Comparison of ENCODE assay signal across 9 mouse cellular contexts in the genomic region with DNA sequence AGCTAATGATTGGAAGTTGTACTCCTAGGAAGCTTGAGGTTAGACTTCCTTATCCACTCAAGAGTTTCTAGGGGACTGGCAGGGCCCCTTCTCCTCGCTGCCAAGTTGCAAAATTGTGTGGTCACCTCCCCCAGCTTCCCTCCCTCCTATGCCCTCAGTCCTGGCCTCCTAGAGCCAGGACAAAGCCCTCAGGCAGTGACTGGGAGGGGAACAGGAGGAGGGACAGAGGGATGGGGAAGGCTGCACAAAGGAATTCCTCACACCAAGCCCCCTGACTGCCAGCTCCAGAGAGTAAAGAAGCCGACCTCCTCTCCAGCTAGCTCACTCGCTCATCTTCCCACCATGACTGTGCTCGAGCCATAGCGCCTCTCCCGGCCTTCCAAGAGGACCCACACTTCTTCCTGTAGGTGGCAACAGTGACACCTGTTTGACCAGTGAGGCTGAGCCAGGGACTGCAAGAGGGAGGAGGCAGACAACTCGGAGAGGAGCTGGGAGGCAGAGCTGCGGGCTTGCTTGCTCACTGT. TPM values are rescaled to one million over a fixed set of nuclear protein-coding genes. Genes with fewer than 3 reads are reported as not detected.
A peak's percentile ranks its signal among the peaks of the same experiment; 100 is the strongest.
DNase-seq lines count a peak whose midpoint lies in the region; ATAC-seq and TF ChIP-seq lines count a peak whose summit lies in the region.
"Had no signal": no experiment of that assay in that cellular context is flagged by ENCODE, and none has a peak within 500 bp of the region (broad histone marks: within the 10 kb centered on the region; RNA-seq: fewer than 3 reads in every experiment).

A gene (plus strand): TSS at position 209 of the 524 bp plus-strand sequence.

- H3K9ac ChIP-seq in forebrain, embryonic 16.5 days (replicated peaks; ENCODE audit: low read depth, low read length) = peak within 1 kb of the TSS; percentile 46
- no peak within 1 kb of the TSS for H3K9ac ChIP-seq in intestine, embryonic 14.5 days (ENCODE audit: low read length)
- H3K9ac ChIP-seq in midbrain, embryonic 12.5 days (replicated peaks) = peak within 1 kb of the TSS; percentile 25
- H3K9ac ChIP-seq: liver, embryonic 13.5 days had no signal

- intact Hi-C loops in gastrocnemius, adult 2 months (cut with DNase I) = loop anchor here (10.0 kb wide), 1 partner anchor 105 kb away; a partner anchor contains a TSS

- no peaks in the 10 kb centered on the region for H3K4me1 ChIP-seq in cerebellum, adult 2 months (ENCODE audit: control insufficient read depth, insufficient read depth, low read length)
- peaks cover 8% of the 10 kb centered on the region for H3K4me1 ChIP-seq in forebrain, embryonic 16.5 days (replicated peaks; ENCODE audit: control insufficient read depth, insufficient read depth, low read length)
- H3K4me1 ChIP-seq in intestine, embryonic 14.5 days (replicated peaks; ENCODE audit: control insufficient read depth, insufficient read depth, low read length) = no peaks in the 10 kb centered on the region
- peaks cover 7% of the 10 kb centered on the region; the same call in 1 of the 2 replicates for H3K4me1 ChIP-seq in limb, embryonic 10.5 days
- H3K4me1 ChIP-seq in midbrain, embryonic 12.5 days = peaks cover 18% of the 10 kb centered on the region
- H3K4me1 ChIP-seq: liver, embryonic 13.5 days had no signal

- peak; percentile 40 for TF ChIP-seq CTCF in gastrocnemius, adult 2 months (IDR thresholded peaks at IDR 0.05)
- peak; percentile 55; the same call in 1 of the 2 replicates for TF ChIP-seq CTCF in cerebellum, adult 2 months (IDR thresholded peaks at IDR 0.05; ENCODE audit: borderline replicate concordance, insufficient read depth, low read depth, low read length)

- WGBS in cerebellum, adult 2 months = 7% methylated on average over 8 of the region's 8 CpGs
- WGBS in forebrain, embryonic 16.5 days = 17% methylated on average over 8 of the region's 8 CpGs
- WGBS in intestine, embryonic 14.5 days = 20% methylated on average over 8 of the region's 8 CpGs
- WGBS in limb, embryonic 10.5 days = 14% methylated on average over 8 of the region's 8 CpGs
- WGBS in midbrain, embryonic 12.5 days = 21% methylated on average over 8 of the region's 8 CpGs

- no peak for TF ChIP-seq POLR2A in cerebellum, adult 2 months (IDR thresholded peaks at IDR 0.05; ENCODE audit: borderline replicate concordance, insufficient read depth, low read length)

- H3K27ac ChIP-seq in gastrocnemius, adult 2 months = no peak within 1 kb of the TSS
- no peak within 1 kb of the TSS for H3K27ac ChIP-seq in cerebellum, adult 2 months (ENCODE audit: insufficient read depth, low read length)
- peak within 1 kb of the TSS; percentile 44; the same call in 1 of the 2 replicates for H3K27ac ChIP-seq in forebrain, embryonic 16.5 days (ENCODE audit: low read length)
- H3K27ac ChIP-seq in intestine, embryonic 14.5 days (ENCODE audit: low read depth) = no peak within 1 kb of the TSS
- H3K27ac ChIP-seq in limb, embryonic 10.5 days = peak within 1 kb of the TSS; percentile 36; the same call in 1 of the 2 replicates
- peak within 1 kb of the TSS; percentile 80 for H3K27ac ChIP-seq in midbrain, embryonic 12.5 days (replicated peaks)
- H3K27ac ChIP-seq: liver, embryonic 13.5 days had no signal

- H3K9me3 ChIP-seq in forebrain, embryonic 16.5 days (ENCODE audit: control insufficient read depth, low read length) = no peaks in the 10 kb centered on the region
- H3K9me3 ChIP-seq in intestine, embryonic 14.5 days (ENCODE audit: control insufficient read depth, low read length) = no peaks in the 10 kb centered on the region
- H3K9me3 ChIP-seq in limb, embryonic 10.5 days (replicated peaks) = no peaks in the 10 kb centered on the region
- no peaks in the 10 kb centered on the region for H3K9me3 ChIP-seq in midbrain, embryonic 12.5 days
- H3K9me3 ChIP-seq: liver, embryonic 13.5 days had no signal

- H3K4me2 ChIP-seq in forebrain, embryonic 16.5 days (ENCODE audit: low read length) = peak within 1 kb of the TSS; percentile 49
- peak within 1 kb of the TSS; percentile 26 for H3K4me2 ChIP-seq in intestine, embryonic 14.5 days (ENCODE audit: low read length)
- peak within 1 kb of the TSS; percentile 52 for H3K4me2 ChIP-seq in midbrain, embryonic 12.5 days (replicated peaks)
- H3K4me2 ChIP-seq: liver, embryonic 13.5 days had no signal

- no peaks in the 10 kb centered on the region for H3K27me3 ChIP-seq in cerebellum, adult 2 months (ENCODE audit: control insufficient read depth, insufficient read depth, low read length)
- H3K27me3 ChIP-seq in forebrain, embryonic 16.5 days (replicated peaks; ENCODE audit: control insufficient read depth, insufficient read depth, low read length) = no peaks in the 10 kb centered on the region
- no peaks in the 10 kb centered on the region for H3K27me3 ChIP-seq in intestine, embryonic 14.5 days (replicated peaks; ENCODE audit: control insufficient read depth, insufficient read depth, low read length)
- peaks cover 100% of the 10 kb centered on the region for H3K27me3 ChIP-seq in limb, embryonic 10.5 days (ENCODE audit: low read depth, poor library complexity, severe bottlenecking)
- H3K27me3 ChIP-seq in midbrain, embryonic 12.5 days = peaks cover 33% of the 10 kb centered on the region

- no peaks in the 10 kb centered on the region for H3K36me3 ChIP-seq in forebrain, embryonic 16.5 days (ENCODE audit: control insufficient read depth, insufficient read depth)
- peaks cover 8% of the 10 kb centered on the region; the same call in 1 of the 2 replicates for H3K36me3 ChIP-seq in intestine, embryonic 14.5 days (ENCODE audit: control insufficient read depth, insufficient read depth, low read length)
- H3K36me3 ChIP-seq in limb, embryonic 10.5 days = peaks cover 29% of the 10 kb centered on the region
- 0 out of 2 replicates have a peak, but pooled peaks cover 10% of the 10 kb centered on the region for H3K36me3 ChIP-seq in midbrain, embryonic 12.5 days

- peak; percentile 31 for DNase-seq in gastrocnemius, adult 2 months
- no peak for DNase-seq in gastrocnemius, adult 8-10 months (ENCODE audit: low spot score in 2 of 2)
- DNase-seq in cerebellum, adult 2 months = peak; percentile 53 to 65
- DNase-seq in intestine, embryonic 14.5 days (ENCODE audit: low spot score) = peak; percentile 56
- DNase-seq in limb, embryonic 10.5 days (ENCODE audit: low spot score) = peak; percentile 50
- DNase-seq in testis, postnatal 10 days (ENCODE audit: low spot score) = peak; percentile 45
- DNase-seq: liver, embryonic 13.5 days had no signal

- ATAC-seq in forebrain, embryonic 16.5 days = peak; percentile 72
- ATAC-seq in intestine, embryonic 14.5 days (replicated peaks; ENCODE audit: low FRiP score, low TSS enrichment, low read depth) = peak; percentile 36; the same call in 1 of the 2 replicates
- ATAC-seq in midbrain, embryonic 12.5 days (ENCODE audit: low FRiP score, low read depth) = peak; percentile 72

- no peak within 1 kb of the TSS for H3K4me3 ChIP-seq in gastrocnemius, adult 2 months
- H3K4me3 ChIP-seq in cerebellum, adult 2 months (replicated peaks; ENCODE audit: insufficient read depth, low read depth, low read length) = no peak within 1 kb of the TSS
- peak within 1 kb of the TSS; percentile 20 for H3K4me3 ChIP-seq in forebrain, embryonic 16.5 days (replicated peaks; ENCODE audit: low read length)
- no peak within 1 kb of the TSS for H3K4me3 ChIP-seq in intestine, embryonic 14.5 days (ENCODE audit: low read depth, low read length)
- H3K4me3 ChIP-seq in limb, embryonic 10.5 days = peak within 1 kb of the TSS; percentile 29
- H3K4me3 ChIP-seq in midbrain, embryonic 12.5 days = peak within 1 kb of the TSS; percentile 33
- H3K4me3 ChIP-seq: liver, embryonic 13.5 days had no signal

RNA-seq across cellular contexts. Expression of the gene that starts here (rescaled TPM):
- not detected for total RNA-seq in gastrocnemius, adult 2 months (2021)
- total RNA-seq in gastrocnemius, adult 8-10 months (2022) = not detected
- polyA plus RNA-seq in cerebellum, adult 2 months (2012; rRNA removed) = 10.6 and 13.2 TPM in 2 replicates
- 10.7 and 15.1 TPM in 2 replicates for polyA plus RNA-seq in forebrain, embryonic 16.5 days (2015; fragmentation: Nextera tagmentation; extraction: Ambion mirVana)
- polyA plus RNA-seq in intestine, embryonic 14.5 days (2014; fragmentation: Nextera tagmentation; extraction: Ambion mirVana) = 0.16 and 0.31 TPM in 2 replicates
- polyA plus RNA-seq in limb, embryonic 10.5 days (2016; fragmentation: Nextera tagmentation; extraction: Ambion mirVana) = 1.4 and 1.5 TPM in 2 replicates
- polyA plus RNA-seq in midbrain, embryonic 12.5 days (2016; fragmentation: Nextera tagmentation; extraction: Ambion mirVana) = 12.8 and 14.5 TPM in 2 replicates

Comparison
In these comparisons a context has a peak if more than half of its experiments do, and no peak if none do; other contexts are left out.
1. Peak in DNase-seq in gastrocnemius, adult 2 months; RNA of the gene not detected or under 1 TPM.
2. Peak in DNase-seq, ATAC-seq and H3K4me2 ChIP-seq in intestine, embryonic 14.5 days; RNA of the gene not detected or under 1 TPM.
3. DNase-seq: peak in cerebellum, adult 2 months (2 of 2), limb, embryonic 10.5 days (single experiment) and testis, postnatal 10 days (single experiment); none in gastrocnemius, adult 8-10 months (0 of 2).
4. H3K27ac ChIP-seq: peak in forebrain, embryonic 16.5 days (single experiment), limb, embryonic 10.5 days (single experiment) and midbrain, embryonic 12.5 days (single experiment); none in gastrocnemius, adult 2 months (single experiment), cerebellum, adult 2 months (single experiment) and intestine, embryonic 14.5 days (single experiment).
5. H3K4me3 ChIP-seq: peak in forebrain, embryonic 16.5 days (single experiment), limb, embryonic 10.5 days (single experiment) and midbrain, embryonic 12.5 days (single experiment); none in gastrocnemius, adult 2 months (single experiment), cerebellum, adult 2 months (single experiment) and intestine, embryonic 14.5 days (single experiment).
6. Peak in every context shown above with its lines, with median percentiles within 50 percentile points of each other: ATAC-seq and H3K4me2 ChIP-seq.